Mouse (Mus musculus): ENCODE measurements at regions not wholly inside any gene's neighbourhood (a gene's known extent, or its start where the extent isn't known, plus 50 kb on each side); places are given as distances from the start of the nearest gene placed in this dataset.
A peak's percentile ranks its signal among the peaks of the same experiment; 100 is the strongest.

GRCm38 (mm10) chr2:109791921-109792320, 98.7 kb upstream of the Lin7c start:
- peak; percentile 4 to 5 for DNase-seq (ENCODE audit: low spot score in 2 of 2)

GRCm38 (mm10) chr2:109816993-109817392, 73.7 kb upstream of the Lin7c start:
- DNase-seq (ENCODE audit: low spot score in 2 of 2): no peak

GRCm38 (mm10) chr2:109820357-109820756, 70.3 kb upstream of the Lin7c start:
- no peak for DNase-seq (ENCODE audit: low spot score in 2 of 2)

- DNase-seq (ENCODE audit: low spot score in 2 of 2): no peak
These were observed 69.8 kb upstream of the Lin7c start for GRCm38 (mm10) chr2:109820869-109821268.

GRCm38 (mm10) chr2:109822993-109823830, 67.4 kb upstream of the Lin7c start:
- DNase-seq (ENCODE audit: low spot score in 2 of 2): no peak

- no peak for DNase-seq (ENCODE audit: low spot score in 2 of 2)
These were observed 50.4 kb upstream of the Lin7c start for GRCm38 (mm10) chr2:109840258-109840657.
